Comparison of ENCODE assay signal across 8 mouse cellular contexts in genomic region chr10:80376160-80376559, GRCm38 (mm10). TPM values are rescaled to one million over a fixed set of nuclear protein-coding genes. Genes with fewer than 3 reads are reported as not detected.
A peak's percentile ranks its signal among the peaks of the same experiment; 100 is the strongest.
DNase-seq lines count a peak whose midpoint lies in the region; ATAC-seq lines count a peak whose summit lies in the region.

No protein-coding gene starts in this region.

- DNase-seq in neural tube, embryonic 10.5 days (ENCODE audit: extremely low spot score, low spot score): peak; percentile 95
- DNase-seq in cerebellum, adult 8-10 months: peak; percentile 87
- peak; percentile 86 to 89 for DNase-seq in frontal cortex, postnatal 25 days (ENCODE audit: low spot score in 2 of 2)
- peak; percentile 97 for DNase-seq in testis, postnatal 10 days (ENCODE audit: low spot score)

- H3K9ac ChIP-seq in neural tube, embryonic 15.5 days (replicated peaks): no peak overlapping the region
- H3K9ac ChIP-seq in kidney, embryonic 15.5 days: no peak overlapping the region
- no peak overlapping the region for H3K9ac ChIP-seq in liver, embryonic 12.5 days

- no peaks in the 10 kb centered on the region for H3K27me3 ChIP-seq in neural tube, embryonic 15.5 days (replicated peaks)
- no peaks in the 10 kb centered on the region for H3K27me3 ChIP-seq in kidney, embryonic 15.5 days
- H3K27me3 ChIP-seq in liver, embryonic 12.5 days (replicated peaks): peaks cover 22% of the 10 kb centered on the region

- H3K27ac ChIP-seq in neural tube, embryonic 15.5 days (replicated peaks): no peak overlapping the region
- H3K27ac ChIP-seq in kidney, embryonic 15.5 days: no peak overlapping the region
- no peak overlapping the region for H3K27ac ChIP-seq in liver, embryonic 12.5 days

- WGBS in neural tube, embryonic 15.5 days: 3% methylated on average over 7 of the region's 7 CpGs
- 2% methylated on average over 7 of the region's 7 CpGs for WGBS in kidney, embryonic 15.5 days
- WGBS in liver, embryonic 12.5 days (ENCODE audit: insufficient replicate concordance): 3% methylated on average over 7 of the region's 7 CpGs

- peaks cover 21% of the 10 kb centered on the region for H3K36me3 ChIP-seq in neural tube, embryonic 15.5 days
- H3K36me3 ChIP-seq in kidney, embryonic 15.5 days: peaks cover 18% of the 10 kb centered on the region
- peaks cover 12% of the 10 kb centered on the region for H3K36me3 ChIP-seq in liver, embryonic 12.5 days

- peaks cover 11% of the 10 kb centered on the region for H3K4me1 ChIP-seq in neural tube, embryonic 15.5 days
- H3K4me1 ChIP-seq in kidney, embryonic 15.5 days: peaks cover 20% of the 10 kb centered on the region
- peaks cover 7% of the 10 kb centered on the region; the same call in 1 of the 2 replicates for H3K4me1 ChIP-seq in liver, embryonic 12.5 days

- H3K4me2 ChIP-seq in neural tube, embryonic 15.5 days: no peak overlapping the region
- no peak overlapping the region for H3K4me2 ChIP-seq in kidney, embryonic 15.5 days
- H3K4me2 ChIP-seq in liver, embryonic 12.5 days: no peak overlapping the region

- no peak for ATAC-seq in neural tube, embryonic 15.5 days (ENCODE audit: low FRiP score)
- ATAC-seq in kidney, embryonic 15.5 days (replicated peaks; ENCODE audit: low FRiP score): 0 out of 2 replicates have a peak, but pooled peaks have one; percentile 40
- ATAC-seq in liver, embryonic 12.5 days: 0 out of 2 replicates have a peak, but pooled peaks have one; percentile 43
- ATAC-seq in neutrophil, adult 5-6 weeks (ENCODE audit: extremely low read depth, insufficient number of reproducible peaks, low FRiP score, poor library complexity, severe bottlenecking): peak; percentile 81

- H3K4me3 ChIP-seq in neural tube, embryonic 15.5 days (replicated peaks): no peak overlapping the region
- H3K4me3 ChIP-seq in kidney, embryonic 15.5 days (replicated peaks): no peak overlapping the region
- no peak overlapping the region for H3K4me3 ChIP-seq in liver, embryonic 12.5 days

- H3K9me3 ChIP-seq in neural tube, embryonic 15.5 days (replicated peaks): no peaks in the 10 kb centered on the region
- H3K9me3 ChIP-seq in kidney, embryonic 15.5 days (replicated peaks): no peaks in the 10 kb centered on the region
- 0 out of 2 replicates have a peak, but pooled peaks cover 3% of the 10 kb centered on the region for H3K9me3 ChIP-seq in liver, embryonic 12.5 days (replicated peaks)

RNA-seq across cellular contexts. Expression of gene Mex3d, which starts 11.3 kb away (rescaled TPM):
- 9.1 and 14.0 TPM in 2 replicates for polyA plus RNA-seq in neural tube, embryonic 15.5 days (2015; fragmentation: Nextera tagmentation; extraction: Ambion mirVana)
- polyA plus RNA-seq in kidney, embryonic 15.5 days (2015; fragmentation: Nextera tagmentation; extraction: Ambion mirVana): 7.1 and 8.4 TPM in 2 replicates
- 2.1 TPM in 2 replicates for polyA plus RNA-seq in liver, embryonic 12.5 days (2016; fragmentation: Nextera tagmentation; extraction: Ambion mirVana)
- total RNA-seq in neutrophil, adult 5-6 weeks (2017): 4.1 and 4.8 TPM in 2 replicates

RNA-seq across cellular contexts. Expression of gene Plk5, which starts 19.9 kb away (rescaled TPM):
- polyA plus RNA-seq in neural tube, embryonic 15.5 days (2015; fragmentation: Nextera tagmentation; extraction: Ambion mirVana): 3.9 and 6.1 TPM in 2 replicates
- 0.67 and 0.70 TPM in 2 replicates for polyA plus RNA-seq in kidney, embryonic 15.5 days (2015; fragmentation: Nextera tagmentation; extraction: Ambion mirVana)
- polyA plus RNA-seq in liver, embryonic 12.5 days (2016; fragmentation: Nextera tagmentation; extraction: Ambion mirVana): 0.06 and 0.10 TPM in 2 replicates
- not detected in 2 replicates for total RNA-seq in neutrophil, adult 5-6 weeks (2017)

RNA-seq across cellular contexts. Expression of gene Mbd3, which starts 23.2 kb away (rescaled TPM):
- polyA plus RNA-seq in neural tube, embryonic 15.5 days (2015; fragmentation: Nextera tagmentation; extraction: Ambion mirVana): 195 and 209 TPM in 2 replicates
- polyA plus RNA-seq in kidney, embryonic 15.5 days (2015; fragmentation: Nextera tagmentation; extraction: Ambion mirVana): 260 and 283 TPM in 2 replicates
- 134 and 140 TPM in 2 replicates for polyA plus RNA-seq in liver, embryonic 12.5 days (2016; fragmentation: Nextera tagmentation; extraction: Ambion mirVana)
- total RNA-seq in neutrophil, adult 5-6 weeks (2017): 26.9 and 27.0 TPM in 2 replicates

RNA-seq across cellular contexts. Expression of gene Adamtsl5, which starts 27.9 kb away (rescaled TPM):
- 1.6 and 3.6 TPM in 2 replicates for polyA plus RNA-seq in neural tube, embryonic 15.5 days (2015; fragmentation: Nextera tagmentation; extraction: Ambion mirVana)
- 3.6 and 5.2 TPM in 2 replicates for polyA plus RNA-seq in kidney, embryonic 15.5 days (2015; fragmentation: Nextera tagmentation; extraction: Ambion mirVana)
- polyA plus RNA-seq in liver, embryonic 12.5 days (2016; fragmentation: Nextera tagmentation; extraction: Ambion mirVana): 2.4 and 2.9 TPM in 2 replicates
- total RNA-seq in neutrophil, adult 5-6 weeks (2017): not detected in 2 replicates

RNA-seq across cellular contexts. Expression of gene Uqcr11, which starts 30.5 kb away (rescaled TPM):
- 731 and 790 TPM in 2 replicates for polyA plus RNA-seq in neural tube, embryonic 15.5 days (2015; fragmentation: Nextera tagmentation; extraction: Ambion mirVana)
- 790 and 798 TPM in 2 replicates for polyA plus RNA-seq in kidney, embryonic 15.5 days (2015; fragmentation: Nextera tagmentation; extraction: Ambion mirVana)
- polyA plus RNA-seq in liver, embryonic 12.5 days (2016; fragmentation: Nextera tagmentation; extraction: Ambion mirVana): 594 and 628 TPM in 2 replicates
- total RNA-seq in neutrophil, adult 5-6 weeks (2017): 35.4 and 38.2 TPM in 2 replicates
